Mouse (Mus musculus) gastrocnemius, adult 2 months (tissue): ENCODE results near the gene C1qa. TPM values are rescaled to one million over a fixed set of nuclear protein-coding genes. Genes with fewer than 3 reads are reported as not detected.
A peak's percentile ranks its signal among the peaks of the same experiment; 100 is the strongest.

Experiments used
- DNase-seq: peaks from one replicate; pipeline ENCODE4 v3.0.0; 2022
- H3K27ac ChIP-seq: fragments of 200-600 bp; 2 replicates; pipeline ENCODE4 v1.8.1; 2022; ENCODE audit warnings: mild to moderate bottlenecking
- H3K4me3 ChIP-seq: fragments of 200-600 bp; 2 replicates; pipeline ENCODE4 v1.8.1; 2022; ENCODE audit warnings: mild to moderate bottlenecking, moderate library complexity
- CTCF ChIP-seq: fragments of 200-600 bp; IDR thresholded peaks from 2 replicates; pipeline ENCODE4 v1.8.1; 2022; ENCODE audit warnings: antibody characterized with exemption, mild to moderate bottlenecking, moderate library complexity
- intact Hi-C: fragments of 180-260 bp; cut with DNase I; formaldehyde crosslinking; loops from one replicate; pipeline ENCODE4 v1.15.1; 2025
- total RNA-seq, 2 experiments: library from RNA; stranded (reverse); gene quantifications; 2 replicates each; pipeline ENCODE4 v1.2.3; 2021

Gene C1qa
- total RNA-seq, 2 experiments from 2014 or later = 7.0 to 15.8 TPM

- no peak for DNase-seq
- no peak for TF ChIP-seq CTCF
- intact Hi-C loops = no loop called here
- no peak overlapping the region for H3K27ac ChIP-seq
- no peak overlapping the region for H3K4me3 ChIP-seq
Measured at GRCm38 (mm10) chr4:136918834-136919233, 20.2 kb upstream of the C1qa start.

GRCm38 (mm10) chr4:136917165-136917524, 18.5 kb upstream of the C1qa start:
- Histone ChIP-seq H3K27ac (no peak overlapping the region), H3K4me3 (no peak overlapping the region)
- intact Hi-C loops = no loop called here
- no peak for DNase-seq
- no peak for TF ChIP-seq CTCF

GRCm38 (mm10) chr4:136916359-136917164, 18.0 kb upstream of the C1qa start:
- H3K27ac ChIP-seq = no peak overlapping the region
- DNase-seq = no peak
- TF ChIP-seq CTCF = no peak
- H3K4me3 ChIP-seq = no peak overlapping the region
- intact Hi-C loops = no loop called here

- intact Hi-C loops = no loop called here
- no peak for DNase-seq
- no peak for TF ChIP-seq CTCF
Measured at GRCm38 (mm10) chr4:136912841-136913240, 14.2 kb upstream of the C1qa start.

GRCm38 (mm10) chr4:136911804-136912203, 13.2 kb upstream of the C1qa start:
- intact Hi-C loops = no loop called here
- no peak for TF ChIP-seq CTCF

More at GRCm38 (mm10) chr4:136912841-136913240, 14.2 kb upstream of the C1qa start:
- H3K27ac ChIP-seq = no peak overlapping the region
- no peak overlapping the region for H3K4me3 ChIP-seq

GRCm38 (mm10) chr4:136911211-136911646, 12.6 kb upstream of the C1qa start:
- H3K27ac ChIP-seq = no peak overlapping the region
- H3K4me3 ChIP-seq = no peak overlapping the region
- TF ChIP-seq CTCF = no peak
- no peak for DNase-seq
- intact Hi-C loops = no loop called here

More at GRCm38 (mm10) chr4:136911804-136912203, 13.2 kb upstream of the C1qa start:
- Histone ChIP-seq H3K4me3 (no peak overlapping the region), H3K27ac (no peak overlapping the region)
- no peak for DNase-seq

- no peak for TF ChIP-seq CTCF
Measured at GRCm38 (mm10) chr4:136907809-136908208, 9.2 kb upstream of the C1qa start.

GRCm38 (mm10) chr4:136907033-136907432, 8.4 kb upstream of the C1qa start:
- intact Hi-C loops = loop anchor here (1.0 kb wide), 1 partner anchor 165 kb away; no protein-coding TSS in a partner anchor
- peak; percentile 75 for TF ChIP-seq CTCF
- Histone ChIP-seq H3K4me3 (no peak overlapping the region), H3K27ac (no peak overlapping the region)
- DNase-seq = peak; percentile 51

More at GRCm38 (mm10) chr4:136907809-136908208, 9.2 kb upstream of the C1qa start:
- Histone ChIP-seq H3K27ac (no peak overlapping the region), H3K4me3 (no peak overlapping the region)
- DNase-seq = no peak
- intact Hi-C loops = loop anchor here (1.0 kb wide), 1 partner anchor 164 kb away; no protein-coding TSS in a partner anchor

GRCm38 (mm10) chr4:136904767-136905539, 6.3 kb upstream of the C1qa start:
- no peak for TF ChIP-seq CTCF
- intact Hi-C loops = no loop called here
- no peak overlapping the region for H3K27ac ChIP-seq

GRCm38 (mm10) chr4:136899154-136899553, 551 bp upstream of the C1qa start:
- DNase-seq = no peak
- Histone ChIP-seq H3K4me3 (no peak overlapping the region), H3K27ac (no peak overlapping the region)
- intact Hi-C loops = no loop called here
- peak; percentile 31; the same call in 1 of the 2 replicates for TF ChIP-seq CTCF

More at GRCm38 (mm10) chr4:136904767-136905539, 6.3 kb upstream of the C1qa start:
- DNase-seq = no peak
- H3K4me3 ChIP-seq = no peak overlapping the region

- no peak for DNase-seq
- no peak for TF ChIP-seq CTCF
- Histone ChIP-seq H3K27ac (peak overlapping the region; percentile 40; the same call in 1 of the 2 replicates), H3K4me3 (peak overlapping the region; percentile 45)
- intact Hi-C loops = no loop called here
Measured at GRCm38 (mm10) chr4:136898084-136898598, 462 bp downstream of the C1qa start.

GRCm38 (mm10) chr4:136896461-136896860, 2.1 kb downstream of the C1qa start:
- 0 out of 2 replicates have a peak overlapping the region, but pooled peaks have one; percentile 20 for H3K27ac ChIP-seq

More at GRCm38 (mm10) chr4:136896461-136896860, 2.1 kb downstream of the C1qa start:
- DNase-seq = no peak
- H3K4me3 ChIP-seq = peak overlapping the region; percentile 45
- no peak for TF ChIP-seq CTCF
- intact Hi-C loops = no loop called here
